In genomic region chr12:71544401-71545159, GRCm38 (mm10) we compare ENCODE assay signal across 8 mouse cellular contexts.
DNase-seq lines count a peak whose midpoint lies in the region; ATAC-seq and TF ChIP-seq lines count a peak whose summit lies in the region.

No protein-coding gene starts in this region.

- H3K9me3 ChIP-seq in stomach, embryonic 14.5 days (ENCODE audit: control insufficient read depth, low read depth, low read length), result no peaks in the 10 kb centered on the region
- H3K9me3 ChIP-seq in stomach, postnatal 0 days (ENCODE audit: control insufficient read depth, low read length), result no peaks in the 10 kb centered on the region
- H3K9me3 ChIP-seq in heart, postnatal 0 days (replicated peaks; ENCODE audit: control insufficient read depth, low read length), result no peaks in the 10 kb centered on the region

- intact Hi-C loops in heart, postnatal 25 days (cut with DNase I), result no loop called here

- TF ChIP-seq POLR2A in thymus, adult 2 months (IDR thresholded peaks at IDR 0.05; ENCODE audit: control insufficient read depth, extremely low read depth, insufficient read depth, low read length, poor library complexity), result no peak

- no peak overlapping the region for H3K4me3 ChIP-seq in stomach, embryonic 14.5 days (ENCODE audit: low read depth, low read length)
- no peak overlapping the region for H3K4me3 ChIP-seq in stomach, postnatal 0 days (ENCODE audit: low read depth, low read length)
- no peak overlapping the region for H3K4me3 ChIP-seq in heart, postnatal 0 days (ENCODE audit: low read depth, low read length)
- no peak overlapping the region for H3K4me3 ChIP-seq in thymus, adult 2 months (ENCODE audit: control insufficient read depth, insufficient read depth, low read length)

- H3K4me1 ChIP-seq in stomach, embryonic 14.5 days (ENCODE audit: control insufficient read depth, insufficient read depth, low read length), result peaks cover 8% of the 10 kb centered on the region
- H3K4me1 ChIP-seq in stomach, postnatal 0 days (replicated peaks; ENCODE audit: control insufficient read depth, insufficient read depth), result no peaks in the 10 kb centered on the region; the same call in 1 of the 2 replicates
- H3K4me1 ChIP-seq in heart, postnatal 0 days (ENCODE audit: control insufficient read depth, insufficient read depth), result peaks cover 11% of the 10 kb centered on the region; the same call in 1 of the 2 replicates
- no peaks in the 10 kb centered on the region for H3K4me1 ChIP-seq in thymus, adult 2 months (replicated peaks; ENCODE audit: control insufficient read depth, insufficient read depth, low read length)

- ATAC-seq in stomach, embryonic 14.5 days (ENCODE audit: insufficient number of reproducible peaks, insufficient read depth, low FRiP score, low read depth), result peak; percentile 10; the same call in 1 of the 2 replicates
- ATAC-seq in stomach, postnatal 0 days (ENCODE audit: low FRiP score, low TSS enrichment), result no peak
- peak; percentile 24; the same call in 1 of the 2 replicates for ATAC-seq in heart, postnatal 0 days (ENCODE audit: insufficient read depth, low read depth)

- peak; percentile 17 to 21 for DNase-seq in heart, adult 9 months (ENCODE audit: low spot score in 2 of 2)
- no peak for DNase-seq in heart, postnatal 25 days (ENCODE audit: low spot score)
- DNase-seq in stomach, postnatal 0 days (ENCODE audit: low spot score), result no peak
- DNase-seq in heart, postnatal 0 days (ENCODE audit: low spot score), result no peak
- peak; percentile 16 for DNase-seq in yolk sac, embryonic 10.5 days (ENCODE audit: low spot score)
- no peak for DNase-seq in lung, postnatal 4 days
- no peak for DNase-seq in thymus, adult 2 months

- 37% methylated on average over 8 of the region's 8 CpGs for WGBS in stomach, embryonic 14.5 days
- 33% methylated on average over 8 of the region's 8 CpGs for WGBS in stomach, postnatal 0 days
- WGBS in heart, postnatal 0 days, result 44% methylated on average over 8 of the region's 8 CpGs
- WGBS in thymus, adult 2 months, result 49% methylated on average over 8 of the region's 8 CpGs

- no peaks in the 10 kb centered on the region for H3K36me3 ChIP-seq in stomach, embryonic 14.5 days (ENCODE audit: control insufficient read depth, insufficient read depth, low read length)
- H3K36me3 ChIP-seq in stomach, postnatal 0 days (ENCODE audit: control insufficient read depth, insufficient read depth, low read length), result no peaks in the 10 kb centered on the region
- no peaks in the 10 kb centered on the region for H3K36me3 ChIP-seq in heart, postnatal 0 days (replicated peaks; ENCODE audit: control insufficient read depth, insufficient read depth, low read length)
- H3K36me3 ChIP-seq in thymus, adult 2 months (ENCODE audit: control insufficient read depth, insufficient read depth, low read length), result no peaks in the 10 kb centered on the region

- no peak overlapping the region for H3K27ac ChIP-seq in stomach, embryonic 14.5 days (ENCODE audit: low read length)
- H3K27ac ChIP-seq in stomach, postnatal 0 days (replicated peaks), result no peak overlapping the region
- H3K27ac ChIP-seq in heart, postnatal 0 days (ENCODE audit: low read depth), result peak overlapping the region; percentile 11; the same call in 1 of the 2 replicates
- H3K27ac ChIP-seq in thymus, adult 2 months (ENCODE audit: control insufficient read depth, insufficient read depth, low read length), result no peak overlapping the region

- no peak overlapping the region for H3K4me2 ChIP-seq in stomach, embryonic 14.5 days (replicated peaks; ENCODE audit: low read depth, low read length)
- H3K4me2 ChIP-seq in stomach, postnatal 0 days (replicated peaks; ENCODE audit: low read depth), result no peak overlapping the region
- no peak overlapping the region for H3K4me2 ChIP-seq in heart, postnatal 0 days (ENCODE audit: low read depth, low read length)

- H3K27me3 ChIP-seq in stomach, embryonic 14.5 days (ENCODE audit: control insufficient read depth, insufficient read depth, low read length), result no peaks in the 10 kb centered on the region
- H3K27me3 ChIP-seq in stomach, postnatal 0 days (ENCODE audit: control insufficient read depth, insufficient read depth, low read length), result no peaks in the 10 kb centered on the region
- no peaks in the 10 kb centered on the region for H3K27me3 ChIP-seq in heart, postnatal 0 days (ENCODE audit: control insufficient read depth, insufficient read depth, low read length)
- H3K27me3 ChIP-seq in thymus, adult 2 months (ENCODE audit: control insufficient read depth, insufficient read depth, low read length), result no peaks in the 10 kb centered on the region

- no peak for TF ChIP-seq CTCF in stomach, postnatal 0 days (IDR thresholded peaks at IDR 0.05; ENCODE audit: low read depth)
- TF ChIP-seq CTCF in heart, postnatal 0 days (IDR thresholded peaks at IDR 0.05; ENCODE audit: low read depth), result no peak
- no peak for TF ChIP-seq CTCF in thymus, adult 2 months (IDR thresholded peaks at IDR 0.05; ENCODE audit: borderline replicate concordance, control insufficient read depth, extremely low read depth, insufficient read depth, low read length, poor library complexity)

- no peak for TF ChIP-seq EP300 in stomach, postnatal 0 days (optimal IDR thresholded peaks at IDR 0.05)
- no peak for TF ChIP-seq EP300 in heart, postnatal 0 days (IDR thresholded peaks at IDR 0.05; ENCODE audit: low read depth)

- no peak overlapping the region for H3K9ac ChIP-seq in stomach, embryonic 14.5 days (replicated peaks; ENCODE audit: low read depth, low read length)
- H3K9ac ChIP-seq in stomach, postnatal 0 days (ENCODE audit: low read length), result no peak overlapping the region
- H3K9ac ChIP-seq in heart, postnatal 0 days (replicated peaks; ENCODE audit: low read depth, low read length), result no peak overlapping the region

Comparison
In these comparisons a context has a peak if more than half of its experiments do, and no peak if none do; other contexts are left out.
1. DNase-seq: peak in heart, adult 9 months (2 of 2) and yolk sac, embryonic 10.5 days (single experiment); none in heart, postnatal 25 days (single experiment), stomach, postnatal 0 days (single experiment), heart, postnatal 0 days (single experiment), lung, postnatal 4 days (0 of 2) and thymus, adult 2 months (single experiment).